Mouse (Mus musculus): ENCODE data around the gene Pde4dip.

- TF ChIP-seq CTCF (IDR thresholded peaks at IDR 0.05; ENCODE audit: low read depth) (no peak), EP300 (IDR thresholded peaks at IDR 0.05; ENCODE audit: low read depth) (no peak)
These were observed 121.3 kb downstream of the Pde4dip start for GRCm38 (mm10) chr3:97767041-97767770.
